Mouse (Mus musculus): ENCODE data around the gene Efl1.

DNA sequence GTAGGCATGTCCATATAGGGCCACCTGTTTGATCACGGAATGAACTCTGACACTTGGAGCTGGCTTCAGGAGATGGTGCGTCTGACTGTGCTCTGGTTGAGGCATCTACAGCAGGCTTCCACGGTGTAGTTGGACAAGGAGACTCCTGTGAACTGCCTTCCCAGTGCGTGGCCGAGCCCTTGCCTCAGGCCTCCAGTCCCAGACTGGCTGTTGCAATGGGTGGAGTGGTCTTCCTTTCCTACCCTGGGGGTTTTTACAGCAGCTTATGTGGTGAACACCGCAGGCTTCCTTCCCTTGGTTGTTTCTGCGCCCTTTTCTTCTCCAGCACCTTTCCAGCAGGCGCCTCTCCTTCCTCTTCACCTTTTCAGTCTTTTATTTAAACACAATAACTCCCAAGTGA lies 100.8 kb downstream of the Efl1 start:
- TF ChIP-seq POLR2A (IDR thresholded peaks at IDR 0.05; ENCODE audit: low read depth, low read length), result no peak
- TF ChIP-seq MYC (IDR thresholded peaks at IDR 0.05; ENCODE audit: low read depth, low read length), result no peak
- no peak for TF ChIP-seq UBTF (IDR thresholded peaks at IDR 0.05; ENCODE audit: low read depth, low read length)
- TF ChIP-seq HCFC1 (IDR thresholded peaks at IDR 0.05; ENCODE audit: low read depth, low read length), result no peak
- no peak for TF ChIP-seq CTCF (conservative IDR thresholded peaks at IDR 0.05 in 1 of 2, IDR thresholded peaks at IDR 0.05 in 1 of 2; ENCODE audit: low read depth in 2 of 2, low read length in 2 of 2)
- no peak for TF ChIP-seq USF2 (conservative IDR thresholded peaks at IDR 0.05; ENCODE audit: low read depth, low read length)
- TF ChIP-seq TCF12 (IDR thresholded peaks at IDR 0.05; ENCODE audit: low read depth, low read length), result no peak
- TF ChIP-seq EP300 (IDR thresholded peaks at IDR 0.05; ENCODE audit: low read length), result no peak
- no peak for TF ChIP-seq BHLHE40 (IDR thresholded peaks at IDR 0.05; ENCODE audit: low read depth, low read length)
- TF ChIP-seq CHD2 (IDR thresholded peaks at IDR 0.05; ENCODE audit: low read length), result no peak
- no peak for TF ChIP-seq ZMIZ1 (IDR thresholded peaks at IDR 0.05; ENCODE audit: low read depth, low read length)
- no peak for TF ChIP-seq MAZ (IDR thresholded peaks at IDR 0.05; ENCODE audit: low read depth, low read length)
- TF ChIP-seq MAFK (IDR thresholded peaks at IDR 0.05; ENCODE audit: insufficient replicate concordance, low read length), result no peak
